Mouse (Mus musculus) kidney, postnatal 4 days (tissue): ENCODE measurements around the gene Cog4.
"Not testable (repeated sequence)": the region's sequence is repeated elsewhere in the genome, so short reads cannot be mapped to it uniquely, and the experiment has no call there.

Experiments used
- DNase-seq, 2 experiments: peaks; one replicate each; pipeline ENCODE4 v3.0.0; 2021; ENCODE audit warnings: mixed read lengths in 2 of 2

The Cog4 gene

GRCm38 (mm10) chr8:110926690-110927089, 80.3 kb downstream of the Cog4 start:
- no peak for DNase-seq

- DNase-seq, result no peak
These were observed 82.0 kb downstream of the Cog4 start for GRCm38 (mm10) chr8:110928435-110928834.

- DNase-seq, result no peak
These were observed 82.7 kb downstream of the Cog4 start for GRCm38 (mm10) chr8:110929066-110929465.

GRCm38 (mm10) chr8:110929672-110930071, 83.3 kb downstream of the Cog4 start:
- not testable (repeated sequence) for DNase-seq

- DNase-seq, result peak; percentile 63 to 75
These were observed 85.0 kb downstream of the Cog4 start for GRCm38 (mm10) chr8:110931176-110931939.
